Mouse (Mus musculus): ENCODE data around the gene Oog4. TPM values are rescaled to one million over a fixed set of nuclear protein-coding genes. Genes with fewer than 3 reads are reported as not detected.
"Not testable (repeated sequence)": the region's sequence is repeated elsewhere in the genome, so short reads cannot be mapped to it uniquely, and the experiment has no call there.

Gene Oog4
- polyA plus RNA-seq (2015; fragmentation: Nextera tagmentation; extraction: Ambion mirVana) = not detected in 2 replicates

- H3K36me3 ChIP-seq = no peaks in the 10 kb centered on the region
- H3K27me3 ChIP-seq = no peaks in the 10 kb centered on the region
- WGBS = 80% methylated on average over 3 of the region's 3 CpGs
- H3K27ac ChIP-seq = no peak within 1 kb of the TSS
- H3K4me2 ChIP-seq (replicated peaks) = no peak within 1 kb of the TSS
- H3K9me3 ChIP-seq = peaks cover 5% of the 10 kb centered on the region; the same call in 1 of the 2 replicates
- no peak within 1 kb of the TSS for H3K4me3 ChIP-seq (replicated peaks)
- H3K9ac ChIP-seq (replicated peaks) = no peak within 1 kb of the TSS
- no peak for ATAC-seq
- H3K4me1 ChIP-seq (replicated peaks) = no peaks in the 10 kb centered on the region
Observed at GRCm38 (mm10) chr4:143450224-143450623, at the start of gene Oog4. Gene Oog4, minus strand, starts transcription at chr4:143450324.

- not testable (repeated sequence) for H3K9ac ChIP-seq (replicated peaks); H3K27me3 ChIP-seq; H3K4me2 ChIP-seq (replicated peaks); H3K4me1 ChIP-seq (replicated peaks); H3K4me3 ChIP-seq (replicated peaks); ATAC-seq; H3K27ac ChIP-seq; H3K9me3 ChIP-seq
- 82% methylated on average over 5 of the region's 5 CpGs for WGBS
- peaks cover 17% of the 10 kb centered on the region for H3K36me3 ChIP-seq
Observed at GRCm38 (mm10) chr4:143426770-143427169, 23.4 kb downstream of the Oog4 start.

- Histone ChIP-seq H3K4me1 (replicated peaks) (peaks cover 10% of the 10 kb centered on the region), H3K9ac (replicated peaks) (no peak overlapping the region), H3K4me3 (replicated peaks) (no peak overlapping the region), H3K9me3 (no peaks in the 10 kb centered on the region; the same call in 1 of the 2 replicates), H3K27ac (no peak overlapping the region), H3K27me3 (no peaks in the 10 kb centered on the region), H3K4me2 (replicated peaks) (no peak overlapping the region), H3K36me3 (peaks cover 50% of the 10 kb centered on the region)
- ATAC-seq = no peak
- 93% methylated on average over 3 of the region's 3 CpGs for WGBS
Observed at GRCm38 (mm10) chr4:143414121-143414520, 36.0 kb downstream of the Oog4 start.

GRCm38 (mm10) chr4:143413621-143414020 lies 36.5 kb downstream of the Oog4 start:
- H3K4me2 ChIP-seq (replicated peaks) = no peak overlapping the region
- no peaks in the 10 kb centered on the region; the same call in 1 of the 2 replicates for H3K9me3 ChIP-seq
- peaks cover 2% of the 10 kb centered on the region; the same call in 1 of the 2 replicates for H3K27me3 ChIP-seq
- no peak overlapping the region for H3K9ac ChIP-seq (replicated peaks)
- ATAC-seq = no peak
- H3K27ac ChIP-seq = no peak overlapping the region
- H3K4me3 ChIP-seq (replicated peaks) = no peak overlapping the region
- WGBS = 93% methylated on average over 1 of the region's 1 CpGs
- H3K4me1 ChIP-seq (replicated peaks) = peaks cover 10% of the 10 kb centered on the region
- peaks cover 45% of the 10 kb centered on the region for H3K36me3 ChIP-seq

- Histone ChIP-seq H3K9me3 (no peaks in the 10 kb centered on the region; the same call in 1 of the 2 replicates), H3K4me1 (replicated peaks) (peaks cover 10% of the 10 kb centered on the region), H3K4me3 (replicated peaks) (peak within 1 kb of the TSS; percentile 52), H3K27ac (peak within 1 kb of the TSS; percentile 81), H3K9ac (replicated peaks) (peak within 1 kb of the TSS; percentile 59), H3K27me3 (peaks cover 7% of the 10 kb centered on the region), H3K36me3 (peaks cover 33% of the 10 kb centered on the region), H3K4me2 (replicated peaks) (peak within 1 kb of the TSS; percentile 56)
- 1% methylated on average over 50 of the region's 50 CpGs for WGBS
- ATAC-seq = peak; percentile 92
Observed at GRCm38 (mm10) chr4:143412219-143413092, 37.7 kb downstream of the Oog4 start, which contains the start of gene Pramef8. Gene Pramef8, plus strand, starts transcription at chr4:143412426.

- Histone ChIP-seq H3K27ac (no peak overlapping the region; the same call in 1 of the 2 replicates), H3K36me3 (peaks cover 26% of the 10 kb centered on the region), H3K4me2 (replicated peaks) (peak overlapping the region; percentile 56), H3K27me3 (peaks cover 7% of the 10 kb centered on the region), H3K4me1 (replicated peaks) (peaks cover 10% of the 10 kb centered on the region), H3K9me3 (no peaks in the 10 kb centered on the region; the same call in 1 of the 2 replicates), H3K9ac (replicated peaks) (peak overlapping the region; percentile 59; the same call in 1 of the 2 replicates), H3K4me3 (replicated peaks) (peak overlapping the region; percentile 52)
- 73% methylated on average over 5 of the region's 5 CpGs for WGBS
- peak; percentile 53 for ATAC-seq
Observed at GRCm38 (mm10) chr4:143411566-143412218, 38.4 kb downstream of the Oog4 start.

- Histone ChIP-seq H3K36me3 (no peaks in the 10 kb centered on the region), H3K27ac (no peak within 1 kb of the TSS), H3K9me3 (peaks cover 3% of the 10 kb centered on the region; the same call in 1 of the 2 replicates), H3K4me1 (replicated peaks) (no peaks in the 10 kb centered on the region), H3K4me3 (replicated peaks) (no peak within 1 kb of the TSS), H3K9ac (replicated peaks) (no peak within 1 kb of the TSS), H3K4me2 (replicated peaks) (no peak within 1 kb of the TSS), H3K27me3 (0 out of 2 replicates have a peak, but pooled peaks cover 5% of the 10 kb centered on the region)
- no peak for ATAC-seq
- 79% methylated on average over 26 of the region's 26 CpGs for WGBS
Observed at GRCm38 (mm10) chr4:143394181-143394580, 55.9 kb downstream of the Oog4 start, which contains the start of gene Pramel1. Gene Pramel1, plus strand, starts transcription at chr4:143394428.

- Histone ChIP-seq H3K36me3 (no peaks in the 10 kb centered on the region), H3K27me3 (no peaks in the 10 kb centered on the region), H3K27ac (no peak overlapping the region), H3K4me2 (replicated peaks) (peak overlapping the region; percentile 57), H3K4me3 (replicated peaks) (peak overlapping the region; percentile 34), H3K9ac (replicated peaks) (peak overlapping the region; percentile 51; the same call in 1 of the 2 replicates), H3K4me1 (replicated peaks) (no peaks in the 10 kb centered on the region), H3K9me3 (peaks cover under 1% of the 10 kb centered on the region; the same call in 1 of the 2 replicates)
- 11% methylated on average over 31 of the region's 43 CpGs for WGBS
- ATAC-seq = peak; percentile 82
Observed at GRCm38 (mm10) chr4:143388955-143389702, 61.0 kb downstream of the Oog4 start.

Other genes with a start within 250 kb of the Oog4 start
- 18.3 and 21.2 TPM in 2 replicates for gene Prdm2, start 237.3 kb downstream of the Oog4 start, polyA plus RNA-seq (2015; fragmentation: Nextera tagmentation; extraction: Ambion mirVana)
- 70.8 and 72.5 TPM in 2 replicates for gene Pdpn, start 150.8 kb downstream of the Oog4 start, polyA plus RNA-seq (2015; fragmentation: Nextera tagmentation; extraction: Ambion mirVana)
- gene Lrrc38, start 100.6 kb downstream of the Oog4 start, polyA plus RNA-seq (2015; fragmentation: Nextera tagmentation; extraction: Ambion mirVana) = 0.19 and 0.28 TPM in 2 replicates
- gene Pramel1, start 55.9 kb downstream of the Oog4 start, polyA plus RNA-seq (2015; fragmentation: Nextera tagmentation; extraction: Ambion mirVana) = not detected in 2 replicates
- 26.0 and 27.5 TPM in 2 replicates for gene Pramef8, start 37.9 kb downstream of the Oog4 start, polyA plus RNA-seq (2015; fragmentation: Nextera tagmentation; extraction: Ambion mirVana)
- not detected in 2 replicates for gene Gm13043, start 61.0 kb upstream of the Oog4 start, polyA plus RNA-seq (2015; fragmentation: Nextera tagmentation; extraction: Ambion mirVana)
- gene Gm13040, start 85.6 kb upstream of the Oog4 start, polyA plus RNA-seq (2015; fragmentation: Nextera tagmentation; extraction: Ambion mirVana) = not detected in 2 replicates
- gene BC080695, start 101.4 kb upstream of the Oog4 start, polyA plus RNA-seq (2015; fragmentation: Nextera tagmentation; extraction: Ambion mirVana) = not detected in 2 replicates
- not detected in 2 replicates for gene Gm13057, start 101.4 kb upstream of the Oog4 start, polyA plus RNA-seq (2015; fragmentation: Nextera tagmentation; extraction: Ambion mirVana)
- gene Gm13083, start 164.7 kb upstream of the Oog4 start, polyA plus RNA-seq (2015; fragmentation: Nextera tagmentation; extraction: Ambion mirVana) = not detected in 2 replicates
- not detected in 2 replicates for gene Gm13088, start 206.9 kb upstream of the Oog4 start, polyA plus RNA-seq (2015; fragmentation: Nextera tagmentation; extraction: Ambion mirVana)

All from midbrain, embryonic 13.5 days (tissue).